Mouse (Mus musculus): ENCODE measurements at regions not wholly inside any gene's neighbourhood (a gene's known extent, or its start where the extent isn't known, plus 50 kb on each side); places are given as distances from the start of the nearest gene placed in this dataset.

- no peaks in the 10 kb centered on the region for H3K4me1 ChIP-seq (ENCODE audit: control insufficient read depth, insufficient read depth, low read length)
- H3K4me3 ChIP-seq (ENCODE audit: low read depth, low read length): no peak overlapping the region
- TF ChIP-seq CTCF (IDR thresholded peaks at IDR 0.05; ENCODE audit: low read depth, low read length): no peak
- no peak for TF ChIP-seq POLR2A (IDR thresholded peaks at IDR 0.05; ENCODE audit: insufficient read depth, low read length)
- no peak for TF ChIP-seq EP300 (IDR thresholded peaks at IDR 0.05; ENCODE audit: insufficient read depth, low read depth, low read length)
- no peaks in the 10 kb centered on the region for H3K27me3 ChIP-seq (ENCODE audit: control insufficient read depth, insufficient read depth, low read length, poor library complexity, severe bottlenecking)
- H3K9ac ChIP-seq (ENCODE audit: low read depth, poor library complexity, severe bottlenecking): no peak overlapping the region
- no peak overlapping the region for H3K27ac ChIP-seq (ENCODE audit: insufficient read depth, low read length)
- peaks cover 3% of the 10 kb centered on the region; the same call in 1 of the 2 replicates for H3K9me3 ChIP-seq (replicated peaks; ENCODE audit: control insufficient read depth, insufficient read depth, low read length, poor library complexity, severe bottlenecking)
- no peaks in the 10 kb centered on the region for H3K36me3 ChIP-seq (ENCODE audit: control insufficient read depth, insufficient read depth, low read length, poor library complexity, severe bottlenecking)
Measured at GRCm38 (mm10) chr3:144021969-144022368, 183.1 kb downstream of the Lmo4 start.

GRCm38 (mm10) chr3:144020189-144020940 is 184.7 kb downstream of the Lmo4 start:
- H3K4me3 ChIP-seq (ENCODE audit: low read depth, low read length): no peak overlapping the region
- H3K9ac ChIP-seq (ENCODE audit: low read depth, poor library complexity, severe bottlenecking): no peak overlapping the region
- no peaks in the 10 kb centered on the region for H3K4me1 ChIP-seq (ENCODE audit: control insufficient read depth, insufficient read depth, low read length)
- no peaks in the 10 kb centered on the region for H3K27me3 ChIP-seq (ENCODE audit: control insufficient read depth, insufficient read depth, low read length, poor library complexity, severe bottlenecking)
- no peak for TF ChIP-seq EP300 (IDR thresholded peaks at IDR 0.05; ENCODE audit: insufficient read depth, low read depth, low read length)
- no peak for TF ChIP-seq POLR2A (IDR thresholded peaks at IDR 0.05; ENCODE audit: insufficient read depth, low read length)
- TF ChIP-seq CTCF (IDR thresholded peaks at IDR 0.05; ENCODE audit: low read depth, low read length): no peak
- no peaks in the 10 kb centered on the region for H3K36me3 ChIP-seq (ENCODE audit: control insufficient read depth, insufficient read depth, low read length, poor library complexity, severe bottlenecking)
- H3K9me3 ChIP-seq (replicated peaks; ENCODE audit: control insufficient read depth, insufficient read depth, low read length, poor library complexity, severe bottlenecking): peaks cover 4% of the 10 kb centered on the region; the same call in 1 of the 2 replicates
- no peak overlapping the region for H3K27ac ChIP-seq (ENCODE audit: insufficient read depth, low read length)

DNA sequence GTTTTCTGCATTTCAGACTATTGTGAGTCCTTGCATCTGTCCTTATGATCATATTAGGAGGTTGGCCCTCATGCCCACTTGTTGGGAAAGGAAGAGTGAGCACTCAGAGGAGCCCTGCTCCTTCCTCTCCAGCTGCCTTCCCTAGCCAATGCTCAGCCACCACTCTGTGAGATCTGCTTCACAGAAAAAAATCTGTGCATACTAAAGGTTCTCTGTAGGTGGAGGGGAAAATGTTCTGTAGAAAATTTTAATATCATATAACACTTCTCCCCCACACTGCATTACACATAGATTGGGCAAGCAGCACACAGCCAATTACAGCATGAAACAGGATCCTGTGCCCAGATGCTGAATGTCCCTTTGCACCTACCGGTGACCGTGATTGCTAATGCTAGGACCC is 185.7 kb downstream of the Lmo4 start:
- no peak for TF ChIP-seq POLR2A (IDR thresholded peaks at IDR 0.05; ENCODE audit: insufficient read depth, low read length)
- TF ChIP-seq CTCF (IDR thresholded peaks at IDR 0.05; ENCODE audit: low read depth, low read length): no peak
- TF ChIP-seq EP300 (IDR thresholded peaks at IDR 0.05; ENCODE audit: insufficient read depth, low read depth, low read length): no peak
- H3K4me3 ChIP-seq (ENCODE audit: low read depth, low read length): no peak overlapping the region
- H3K4me1 ChIP-seq (ENCODE audit: control insufficient read depth, insufficient read depth, low read length): no peaks in the 10 kb centered on the region
- H3K27me3 ChIP-seq (ENCODE audit: control insufficient read depth, insufficient read depth, low read length, poor library complexity, severe bottlenecking): no peaks in the 10 kb centered on the region
- no peak overlapping the region for H3K9ac ChIP-seq (ENCODE audit: low read depth, poor library complexity, severe bottlenecking)
- H3K36me3 ChIP-seq (ENCODE audit: control insufficient read depth, insufficient read depth, low read length, poor library complexity, severe bottlenecking): no peaks in the 10 kb centered on the region
- H3K9me3 ChIP-seq (replicated peaks; ENCODE audit: control insufficient read depth, insufficient read depth, low read length, poor library complexity, severe bottlenecking): peaks cover 4% of the 10 kb centered on the region; the same call in 1 of the 2 replicates
- H3K27ac ChIP-seq (ENCODE audit: insufficient read depth, low read length): no peak overlapping the region

DNA sequence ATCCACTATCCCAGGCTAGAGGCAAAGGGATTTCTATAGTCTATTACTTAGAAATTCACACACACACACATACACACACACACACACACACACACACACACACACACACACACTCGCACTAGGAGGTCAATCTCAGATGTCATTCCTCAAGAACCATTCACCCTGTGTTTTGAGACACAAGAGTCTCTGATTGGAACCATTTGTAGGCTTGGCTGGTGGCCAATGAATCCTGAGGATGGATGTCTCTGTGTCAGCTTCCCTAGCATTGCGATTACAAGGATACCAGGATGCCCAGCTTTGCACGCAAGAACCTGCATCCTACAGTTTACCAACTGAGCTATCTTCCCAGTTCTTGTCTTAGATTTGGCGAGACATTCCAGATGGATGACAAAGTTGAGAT is 186.5 kb downstream of the Lmo4 start:
- TF ChIP-seq CTCF (IDR thresholded peaks at IDR 0.05; ENCODE audit: low read depth, low read length) (no peak), POLR2A (IDR thresholded peaks at IDR 0.05; ENCODE audit: insufficient read depth, low read length) (no peak), EP300 (IDR thresholded peaks at IDR 0.05; ENCODE audit: insufficient read depth, low read depth, low read length) (no peak)
- H3K9ac ChIP-seq (ENCODE audit: low read depth, poor library complexity, severe bottlenecking): no peak overlapping the region
- peaks cover 4% of the 10 kb centered on the region; the same call in 1 of the 2 replicates for H3K9me3 ChIP-seq (replicated peaks; ENCODE audit: control insufficient read depth, insufficient read depth, low read length, poor library complexity, severe bottlenecking)
- H3K27me3 ChIP-seq (ENCODE audit: control insufficient read depth, insufficient read depth, low read length, poor library complexity, severe bottlenecking): no peaks in the 10 kb centered on the region
- no peaks in the 10 kb centered on the region for H3K36me3 ChIP-seq (ENCODE audit: control insufficient read depth, insufficient read depth, low read length, poor library complexity, severe bottlenecking)
- no peak overlapping the region for H3K27ac ChIP-seq (ENCODE audit: insufficient read depth, low read length)
- H3K4me3 ChIP-seq (ENCODE audit: low read depth, low read length): no peak overlapping the region
- no peaks in the 10 kb centered on the region for H3K4me1 ChIP-seq (ENCODE audit: control insufficient read depth, insufficient read depth, low read length)

GRCm38 (mm10) chr3:144015236-144015635 is 189.8 kb downstream of the Lmo4 start:
- Histone ChIP-seq H3K4me3 (ENCODE audit: low read depth, low read length) (no peak overlapping the region), H3K36me3 (ENCODE audit: control insufficient read depth, insufficient read depth, low read length, poor library complexity, severe bottlenecking) (no peaks in the 10 kb centered on the region), H3K27ac (ENCODE audit: insufficient read depth, low read length) (no peak overlapping the region), H3K9ac (ENCODE audit: low read depth, poor library complexity, severe bottlenecking) (no peak overlapping the region), H3K4me1 (ENCODE audit: control insufficient read depth, insufficient read depth, low read length) (no peaks in the 10 kb centered on the region), H3K9me3 (replicated peaks; ENCODE audit: control insufficient read depth, insufficient read depth, low read length, poor library complexity, severe bottlenecking) (peaks cover 4% of the 10 kb centered on the region; the same call in 1 of the 2 replicates), H3K27me3 (ENCODE audit: control insufficient read depth, insufficient read depth, low read length, poor library complexity, severe bottlenecking) (no peaks in the 10 kb centered on the region)
- TF ChIP-seq EP300 (IDR thresholded peaks at IDR 0.05; ENCODE audit: insufficient read depth, low read depth, low read length) (no peak), CTCF (IDR thresholded peaks at IDR 0.05; ENCODE audit: low read depth, low read length) (no peak), POLR2A (IDR thresholded peaks at IDR 0.05; ENCODE audit: insufficient read depth, low read length) (no peak)

DNA sequence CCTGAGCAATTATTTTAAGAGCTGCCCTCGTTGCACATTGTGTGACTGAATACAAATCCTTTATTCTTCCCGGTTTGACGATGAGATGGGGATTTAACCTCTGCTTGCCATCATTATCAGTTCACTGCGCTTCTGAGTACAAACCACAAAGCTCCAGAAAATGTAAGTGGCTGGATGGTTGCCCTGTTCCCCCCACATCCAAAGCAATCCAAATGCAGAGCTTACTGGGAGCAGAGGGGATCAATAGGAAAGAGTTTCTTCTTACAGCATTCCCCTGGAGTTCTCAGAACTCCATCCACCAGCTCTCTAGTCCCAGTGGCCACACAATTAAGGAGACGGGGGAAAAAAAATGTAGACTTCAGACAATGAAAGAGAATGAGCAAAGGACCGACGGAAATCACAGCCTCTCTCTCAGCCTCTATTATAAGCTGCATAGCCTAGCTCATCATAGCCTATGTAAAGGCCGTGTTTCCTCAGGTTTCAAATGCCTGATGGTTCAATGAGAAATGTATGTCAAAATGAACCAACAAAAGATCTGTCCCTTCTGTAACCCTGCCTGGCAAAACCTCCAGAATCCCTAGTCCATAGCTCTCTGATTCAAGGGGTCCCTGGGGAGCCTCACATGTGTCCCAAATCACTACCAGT is 191.4 kb downstream of the Lmo4 start:
- TF ChIP-seq POLR2A (IDR thresholded peaks at IDR 0.05; ENCODE audit: insufficient read depth, low read length): no peak
- TF ChIP-seq CTCF (IDR thresholded peaks at IDR 0.05; ENCODE audit: low read depth, low read length): no peak
- TF ChIP-seq EP300 (IDR thresholded peaks at IDR 0.05; ENCODE audit: insufficient read depth, low read depth, low read length): no peak
- Histone ChIP-seq H3K36me3 (ENCODE audit: control insufficient read depth, insufficient read depth, low read length, poor library complexity, severe bottlenecking) (no peaks in the 10 kb centered on the region), H3K9me3 (replicated peaks; ENCODE audit: control insufficient read depth, insufficient read depth, low read length, poor library complexity, severe bottlenecking) (peaks cover 4% of the 10 kb centered on the region; the same call in 1 of the 2 replicates), H3K4me1 (ENCODE audit: control insufficient read depth, insufficient read depth, low read length) (no peaks in the 10 kb centered on the region), H3K4me3 (ENCODE audit: low read depth, low read length) (no peak overlapping the region), H3K9ac (ENCODE audit: low read depth, poor library complexity, severe bottlenecking) (no peak overlapping the region), H3K27ac (ENCODE audit: insufficient read depth, low read length) (no peak overlapping the region), H3K27me3 (ENCODE audit: control insufficient read depth, insufficient read depth, low read length, poor library complexity, severe bottlenecking) (no peaks in the 10 kb centered on the region)
